Mouse (Mus musculus): ENCODE measurements around the gene Zfp969.
"Not testable (repeated sequence)": the region's sequence is repeated elsewhere in the genome, so short reads cannot be mapped to it uniquely, and the experiment has no call there.

- TF ChIP-seq CTCF, EP300 (IDR thresholded peaks at IDR 0.05; ENCODE audit: low read depth): not testable (repeated sequence)
Measured at GRCm38 (mm10) chr2:175703546-175703945, at the start of gene Zfp969.
